Mouse (Mus musculus): ENCODE data around the gene Scap. TPM values are rescaled to one million over a fixed set of nuclear protein-coding genes. Genes with fewer than 3 reads are reported as not detected.

The Scap gene
- total and polyA plus RNA-seq, 2 experiments from 2014 or later, result 49.5 to 111 TPM

GRCm38 (mm10) chr9:110413785-110414184 lies 80.7 kb downstream of the Scap start:
- 57% methylated on average over 9 of the region's 9 CpGs for WGBS
- no peaks in the 10 kb centered on the region for H3K9me3 ChIP-seq (ENCODE audit: low read length)
- no peak overlapping the region for H3K9ac ChIP-seq
- H3K27me3 ChIP-seq (ENCODE audit: insufficient read depth, low read length), result no peaks in the 10 kb centered on the region
- no peak for DNase-seq
- TF ChIP-seq CTCF (IDR thresholded peaks at IDR 0.05; ENCODE audit: low read depth), result peak; percentile 52
- no peaks in the 10 kb centered on the region for H3K36me3 ChIP-seq (ENCODE audit: insufficient read depth)
- no peak for ATAC-seq
- peaks cover 2% of the 10 kb centered on the region; the same call in 1 of the 2 replicates for H3K4me1 ChIP-seq (ENCODE audit: insufficient read depth)
- no peak overlapping the region for H3K27ac ChIP-seq (ENCODE audit: low read depth, low read length)
- no peak overlapping the region for H3K4me3 ChIP-seq (ENCODE audit: low read depth, low read length)
- H3K4me2 ChIP-seq (ENCODE audit: low read depth), result no peak overlapping the region

GRCm38 (mm10) chr9:110419511-110420112 lies 86.5 kb downstream of the Scap start, which contains the start of gene Ngp:
Gene Ngp, plus strand, starts transcription at chr9:110419747.
- Histone ChIP-seq H3K4me1 (ENCODE audit: insufficient read depth) (no peaks in the 10 kb centered on the region), H3K36me3 (ENCODE audit: insufficient read depth) (no peaks in the 10 kb centered on the region), H3K9me3 (ENCODE audit: low read length) (no peaks in the 10 kb centered on the region), H3K4me2 (ENCODE audit: low read depth) (no peak within 1 kb of the TSS), H3K4me3 (ENCODE audit: low read depth, low read length) (no peak within 1 kb of the TSS), H3K27me3 (ENCODE audit: insufficient read depth, low read length) (no peaks in the 10 kb centered on the region), H3K27ac (ENCODE audit: low read depth, low read length) (no peak within 1 kb of the TSS), H3K9ac (no peak within 1 kb of the TSS)
- ATAC-seq, result no peak
- DNase-seq, result no peak
- TF ChIP-seq CTCF (IDR thresholded peaks at IDR 0.05; ENCODE audit: low read depth), result no peak
- 89% methylated on average over 12 of the region's 12 CpGs for WGBS

- Histone ChIP-seq H3K27me3 (ENCODE audit: insufficient read depth, low read length) (no peaks in the 10 kb centered on the region), H3K9ac (no peak overlapping the region), H3K36me3 (ENCODE audit: insufficient read depth) (peaks cover 69% of the 10 kb centered on the region), H3K27ac (ENCODE audit: low read depth, low read length) (no peak overlapping the region), H3K4me3 (ENCODE audit: low read depth, low read length) (no peak overlapping the region), H3K4me1 (ENCODE audit: insufficient read depth) (no peaks in the 10 kb centered on the region), H3K4me2 (ENCODE audit: low read depth) (no peak overlapping the region), H3K9me3 (ENCODE audit: low read length) (no peaks in the 10 kb centered on the region)
- TF ChIP-seq CTCF (IDR thresholded peaks at IDR 0.05; ENCODE audit: low read depth), result no peak
- peak; percentile 21 for DNase-seq
- 66% methylated on average over 8 of the region's 8 CpGs for WGBS
- ATAC-seq, result peak; percentile 55; the same call in 1 of the 2 replicates
These were observed 98.2 kb downstream of the Scap start for GRCm38 (mm10) chr9:110431241-110431640.

GRCm38 (mm10) chr9:110433045-110433444 lies 100.0 kb downstream of the Scap start:
- Histone ChIP-seq H3K27ac (ENCODE audit: low read depth, low read length) (no peak overlapping the region), H3K9me3 (ENCODE audit: low read length) (no peaks in the 10 kb centered on the region), H3K4me2 (ENCODE audit: low read depth) (no peak overlapping the region), H3K27me3 (ENCODE audit: insufficient read depth, low read length) (no peaks in the 10 kb centered on the region), H3K4me3 (ENCODE audit: low read depth, low read length) (no peak overlapping the region), H3K9ac (no peak overlapping the region), H3K36me3 (ENCODE audit: insufficient read depth) (peaks cover 63% of the 10 kb centered on the region), H3K4me1 (ENCODE audit: insufficient read depth) (no peaks in the 10 kb centered on the region)
- no peak for TF ChIP-seq CTCF (IDR thresholded peaks at IDR 0.05; ENCODE audit: low read depth)
- DNase-seq (no peak), ATAC-seq (no peak)
- 93% methylated on average over 2 of the region's 2 CpGs for WGBS

Other genes with a start within 250 kb of the Scap start
- 36.8 and 43.0 TPM in 2 replicates for gene Smarcc1, start 215.6 kb upstream of the Scap start, total RNA-seq (2014; rRNA removed)
- 52.0 and 77.1 TPM in 2 replicates for gene Smarcc1, start 215.6 kb upstream of the Scap start, polyA plus RNA-seq (2015; fragmentation: Nextera tagmentation; extraction: Ambion mirVana)
- gene Dhx30, start 215.5 kb upstream of the Scap start, total RNA-seq (2014; rRNA removed), result 132 and 156 TPM in 2 replicates
- gene Dhx30, start 215.5 kb upstream of the Scap start, polyA plus RNA-seq (2015; fragmentation: Nextera tagmentation; extraction: Ambion mirVana), result 98.6 and 117 TPM in 2 replicates
- gene Cspg5, start 89.5 kb upstream of the Scap start, total RNA-seq (2014; rRNA removed), result 365 and 387 TPM in 2 replicates
- gene Cspg5, start 89.5 kb upstream of the Scap start, polyA plus RNA-seq (2015; fragmentation: Nextera tagmentation; extraction: Ambion mirVana), result 234 and 280 TPM in 2 replicates
- gene Elp6, start 28.1 kb upstream of the Scap start, total RNA-seq (2014; rRNA removed), result 27.8 and 35.2 TPM in 2 replicates
- 27.1 and 27.5 TPM in 2 replicates for gene Elp6, start 28.1 kb upstream of the Scap start, polyA plus RNA-seq (2015; fragmentation: Nextera tagmentation; extraction: Ambion mirVana)
- gene Ptpn23, start 74.9 kb downstream of the Scap start, total RNA-seq (2014; rRNA removed), result 25.3 and 26.2 TPM in 2 replicates
- 7.8 and 10.2 TPM in 2 replicates for gene Ptpn23, start 74.9 kb downstream of the Scap start, polyA plus RNA-seq (2015; fragmentation: Nextera tagmentation; extraction: Ambion mirVana)
- 0.31 TPM in 1 of 2 replicates, not detected in the other for gene Ngp, start 86.5 kb downstream of the Scap start, total RNA-seq (2014; rRNA removed)
- gene Ngp, start 86.5 kb downstream of the Scap start, polyA plus RNA-seq (2015; fragmentation: Nextera tagmentation; extraction: Ambion mirVana), result 1.4 and 2.9 TPM in 2 replicates
- 28.2 and 36.8 TPM in 2 replicates for gene Klhl18, start 143.4 kb downstream of the Scap start, total RNA-seq (2014; rRNA removed)
- gene Klhl18, start 143.4 kb downstream of the Scap start, polyA plus RNA-seq (2015; fragmentation: Nextera tagmentation; extraction: Ambion mirVana), result 15.6 and 19.3 TPM in 2 replicates
- gene Kif9, start 143.7 kb downstream of the Scap start, total RNA-seq (2014; rRNA removed), result 4.4 and 5.4 TPM in 2 replicates
- gene Kif9, start 143.7 kb downstream of the Scap start, polyA plus RNA-seq (2015; fragmentation: Nextera tagmentation; extraction: Ambion mirVana), result 3.0 and 3.8 TPM in 2 replicates
- gene Setd2, start 199.3 kb downstream of the Scap start, total RNA-seq (2014; rRNA removed), result 74.6 and 86.4 TPM in 2 replicates
- 13.2 and 21.3 TPM in 2 replicates for gene Setd2, start 199.3 kb downstream of the Scap start, polyA plus RNA-seq (2015; fragmentation: Nextera tagmentation; extraction: Ambion mirVana)